15 mouse cellular contexts compared by ENCODE assay signal in the genomic region with DNA sequence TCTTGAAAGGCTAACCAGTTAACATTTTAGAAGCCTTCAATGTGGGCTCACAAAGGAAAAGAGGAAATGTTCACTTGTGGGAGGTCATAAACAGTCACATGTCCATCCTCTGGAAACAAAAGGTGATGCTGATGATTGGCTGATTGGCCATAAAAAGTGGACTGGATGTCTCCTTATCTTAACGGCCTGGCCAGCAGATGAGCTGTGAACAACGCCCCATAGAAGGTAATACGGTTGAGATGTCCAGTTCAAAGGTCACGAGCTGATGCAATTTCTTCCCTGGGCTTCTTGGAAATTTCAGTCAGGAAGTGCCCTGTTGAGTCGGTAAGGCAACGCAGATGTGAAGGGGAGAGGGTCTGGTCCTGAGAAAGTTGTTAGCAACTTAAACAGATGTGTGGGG. TPM values are rescaled to one million over a fixed set of nuclear protein-coding genes. Genes with fewer than 3 reads are reported as not detected.
DNase-seq lines count a peak whose midpoint lies in the region; ATAC-seq and TF ChIP-seq lines count a peak whose summit lies in the region.
"Had no signal": no experiment of that assay in that cellular context is flagged by ENCODE, and none has a peak within 500 bp of the region (broad histone marks: within the 10 kb centered on the region; RNA-seq: fewer than 3 reads in every experiment).

No protein-coding gene starts in this region.

- ATAC-seq in liver, embryonic 11.5 days (replicated peaks; ENCODE audit: low FRiP score) = no peak
- no peak for ATAC-seq in liver, postnatal 0 days
- no peak for ATAC-seq in activated CD4-positive, CD25-positive, alpha-beta regulatory T cell, adult 4 months

- no peak for TF ChIP-seq EP300 in liver, postnatal 0 days (IDR thresholded peaks at IDR 0.05; ENCODE audit: low read depth)

- peaks cover 13% of the 10 kb centered on the region for H3K4me1 ChIP-seq in liver, embryonic 11.5 days (replicated peaks; ENCODE audit: control insufficient read depth, insufficient read depth, low read length)
- peaks cover 11% of the 10 kb centered on the region for H3K4me1 ChIP-seq in liver, postnatal 0 days (ENCODE audit: insufficient read depth)

- no peak overlapping the region for H3K27ac ChIP-seq in liver, embryonic 11.5 days (ENCODE audit: low read depth, low read length)
- H3K27ac ChIP-seq in liver, postnatal 0 days (ENCODE audit: low read depth) = no peak overlapping the region
- H3K27ac ChIP-seq: liver, embryonic 15.5 days had no signal

- peak overlapping the region; percentile 10; the same call in 1 of the 2 replicates for H3K9ac ChIP-seq in liver, embryonic 11.5 days (ENCODE audit: low read depth, low read length)
- H3K9ac ChIP-seq in liver, postnatal 0 days (replicated peaks) = no peak overlapping the region
- H3K9ac ChIP-seq: liver, embryonic 15.5 days had no signal

- no peaks in the 10 kb centered on the region for H3K36me3 ChIP-seq in liver, embryonic 11.5 days (ENCODE audit: control insufficient read depth, insufficient read depth, low read length)
- H3K36me3 ChIP-seq in liver, postnatal 0 days (replicated peaks; ENCODE audit: insufficient read depth, low read length) = no peaks in the 10 kb centered on the region
- H3K36me3 ChIP-seq: liver, embryonic 15.5 days had no signal

- no peaks in the 10 kb centered on the region for H3K9me3 ChIP-seq in liver, embryonic 11.5 days (ENCODE audit: control insufficient read depth, low read length)
- H3K9me3 ChIP-seq in liver, postnatal 0 days (ENCODE audit: low read length) = no peaks in the 10 kb centered on the region
- H3K9me3 ChIP-seq: liver, embryonic 15.5 days had no signal

- no peak for DNase-seq in liver, embryonic 11.5 days (ENCODE audit: low spot score)
- DNase-seq in liver, postnatal 0 days = no peak
- DNase-seq in embryo, embryonic 10 days (ENCODE audit: low spot score) = peak; percentile 81
- DNase-seq in kidney, adult 9 months = peak; percentile 68
- DNase-seq in retina, embryonic 14.5 days (ENCODE audit: low spot score) = peak; percentile 40
- DNase-seq in cerebellum, adult 11 months = no peak
- no peak for DNase-seq in spleen, postnatal 4 days (ENCODE audit: low spot score in 2 of 2)
- DNase-seq: adrenal gland, adult 2 months; cerebellum, adult 18-20 months; heart, postnatal 4 days; midbrain, embryonic 14.5 days; spleen, adult 18-20 months; thymus, postnatal 25 days had no signal

- H3K4me2 ChIP-seq in liver, embryonic 11.5 days = peak overlapping the region; percentile 3; the same call in 1 of the 2 replicates
- H3K4me2 ChIP-seq in liver, postnatal 0 days (ENCODE audit: low read depth, low read length) = no peak overlapping the region
- H3K4me2 ChIP-seq: liver, embryonic 15.5 days had no signal

- no peaks in the 10 kb centered on the region for H3K27me3 ChIP-seq in liver, embryonic 11.5 days (replicated peaks; ENCODE audit: control insufficient read depth, insufficient read depth, low read length)
- H3K27me3 ChIP-seq in liver, postnatal 0 days (ENCODE audit: insufficient read depth, low read length) = no peaks in the 10 kb centered on the region

- no peak overlapping the region for H3K4me3 ChIP-seq in liver, embryonic 11.5 days (ENCODE audit: low read depth, low read length)
- no peak overlapping the region for H3K4me3 ChIP-seq in liver, postnatal 0 days (ENCODE audit: low read depth, low read length)
- H3K4me3 ChIP-seq: liver, embryonic 15.5 days had no signal

- WGBS in liver, embryonic 11.5 days = 19% methylated on average over 6 of the region's 6 CpGs
- WGBS in liver, postnatal 0 days (ENCODE audit: insufficient replicate concordance) = 30% methylated on average over 6 of the region's 6 CpGs

- no peak for TF ChIP-seq CTCF in liver, postnatal 0 days (IDR thresholded peaks at IDR 0.05; ENCODE audit: low read depth)

RNA-seq across cellular contexts. Expression of gene Bmp2k, which starts 28.9 kb away (rescaled TPM):
- polyA plus RNA-seq in liver, embryonic 11.5 days (2014; fragmentation: Nextera tagmentation; extraction: Ambion mirVana) = 31.1 and 34.5 TPM in 2 replicates
- polyA plus RNA-seq in liver, postnatal 0 days (2015; fragmentation: Nextera tagmentation; extraction: Ambion mirVana) = 13.6 and 15.2 TPM in 2 replicates
- 10 to 100 TPM in 1 of 2 experiments, 1 to 10 TPM in 1; 8.3 to 19.3 TPM for polyA plus RNA-seq in activated CD4-positive, CD25-positive, alpha-beta regulatory T cell, adult 4 months (2017; shearing (Covaris generic))

Comparison
In these comparisons a context has a peak if more than half of its experiments do, and no peak if none do; other contexts are left out.
1. DNase-seq: peak in embryo, embryonic 10 days (single experiment), kidney, adult 9 months (single experiment) and retina, embryonic 14.5 days (single experiment); none in liver, embryonic 11.5 days (single experiment), liver, postnatal 0 days (single experiment), cerebellum, adult 11 months (single experiment) and spleen, postnatal 4 days (0 of 2).